Mouse (Mus musculus) heart, embryonic 12.5 days (tissue): Measurements from ENCODE around the gene Thap8. TPM values are rescaled to one million over a fixed set of nuclear protein-coding genes. Genes with fewer than 3 reads are reported as not detected.

Experiments
- ATAC-seq: fragments of 200-750 bp; cut with Nextera tagmentation; 2 replicates; pipeline ENCODE4 v1.8.0; 2017; ENCODE audit warnings: moderate TSS enrichment, moderate library complexity; ENCODE audit not compliant: insufficient number of reproducible peaks, low FRiP score
- H3K27ac ChIP-seq: fragments of 300-500 bp; sonication (generic); 2 replicates; pipeline ENCODE4 v1.5.1; 2016; ENCODE audit warnings: mild to moderate bottlenecking, moderate library complexity; ENCODE audit not compliant: poor library complexity, severe bottlenecking
- H3K27me3 ChIP-seq: fragments of 300-500 bp; sonication (generic); replicated peaks from 2 replicates; pipeline ENCODE4 v1.6.1; 2016; ENCODE audit warnings: mild to moderate bottlenecking, moderate library complexity
- H3K36me3 ChIP-seq: fragments of 300-500 bp; sonication (generic); 2 replicates; pipeline ENCODE4 v1.6.1; 2016; ENCODE audit warnings: mild to moderate bottlenecking, moderate library complexity
- H3K4me1 ChIP-seq: fragments of 300-500 bp; sonication (generic); replicated peaks from 2 replicates; pipeline ENCODE4 v1.6.1; 2016; ENCODE audit warnings: mild to moderate bottlenecking
- H3K4me2 ChIP-seq: fragments of 300-500 bp; sonication (generic); 2 replicates; pipeline ENCODE4 v1.6.1; 2016; ENCODE audit warnings: mild to moderate bottlenecking, moderate library complexity
- H3K4me3 ChIP-seq: fragments of 300-500 bp; sonication (generic); 2 replicates; pipeline ENCODE4 v1.5.1; 2016; ENCODE audit warnings: mild to moderate bottlenecking
- H3K9ac ChIP-seq: fragments of 300-500 bp; sonication (generic); 2 replicates; pipeline ENCODE4 v1.6.1; 2016; ENCODE audit warnings: mild to moderate bottlenecking, moderate library complexity
- H3K9me3 ChIP-seq: fragments of 300-500 bp; sonication (generic); replicated peaks from 2 replicates; pipeline ENCODE4 v1.6.1; 2016; ENCODE audit warnings: mild to moderate bottlenecking, moderate library complexity
- WGBS: fragments of 180-500 bp; shearing (Covaris S2); methylation state at CpG from one replicate; pipeline ENCODE4 v1.1.7; 2016; 5-methylcytosine and 5-hydroxymethylcytosine counted together
- polyA plus RNA-seq: library from polyadenylated mRNA; unstranded; fragments of >200 nt; fragmentation: Nextera tagmentation; extraction: Ambion mirVana; gene quantifications from 2 replicates; pipeline ENCODE4 v1.2.1, GENCODE M21; 2016

Gene Thap8
- polyA plus RNA-seq, 1 experiment from 2014 or later = 0.32 TPM

GRCm38 (mm10) chr7:30332622-30333259 is 52.8 kb downstream of the Thap8 start:
- Histone ChIP-seq H3K9ac (no peak overlapping the region), H3K36me3 (no peaks in the 10 kb centered on the region), H3K27ac (peak overlapping the region; percentile 87), H3K4me3 (no peak overlapping the region), H3K4me1 (peaks cover 34% of the 10 kb centered on the region), H3K9me3 (no peaks in the 10 kb centered on the region), H3K4me2 (peak overlapping the region; percentile 33; the same call in 1 of the 2 replicates), H3K27me3 (peaks cover 15% of the 10 kb centered on the region)
- no peak for ATAC-seq
- 57% methylated on average over 18 of the region's 18 CpGs for WGBS

GRCm38 (mm10) chr7:30333436-30333835 is 53.5 kb downstream of the Thap8 start:
- Histone ChIP-seq H3K4me2 (peak overlapping the region; percentile 33; the same call in 1 of the 2 replicates), H3K27ac (peak overlapping the region; percentile 87)
- ATAC-seq = peak; percentile 71; the same call in 1 of the 2 replicates

GRCm38 (mm10) chr7:30334563-30334962 is 54.7 kb downstream of the Thap8 start:
- ATAC-seq = no peak
- WGBS = 54% methylated on average over 5 of the region's 5 CpGs
- H3K9ac ChIP-seq = no peak overlapping the region
- H3K4me3 ChIP-seq = no peak overlapping the region
- no peak overlapping the region for H3K27ac ChIP-seq
- H3K27me3 ChIP-seq = peaks cover 27% of the 10 kb centered on the region
- H3K9me3 ChIP-seq = no peaks in the 10 kb centered on the region
- peaks cover 34% of the 10 kb centered on the region for H3K4me1 ChIP-seq
- H3K4me2 ChIP-seq = no peak overlapping the region
- no peaks in the 10 kb centered on the region for H3K36me3 ChIP-seq

More at GRCm38 (mm10) chr7:30333436-30333835, 53.5 kb downstream of the Thap8 start:
- no peak overlapping the region for H3K4me3 ChIP-seq
- H3K9me3 ChIP-seq = no peaks in the 10 kb centered on the region
- peaks cover 16% of the 10 kb centered on the region for H3K27me3 ChIP-seq
- 5% methylated on average over 4 of the region's 4 CpGs for WGBS
- peaks cover 34% of the 10 kb centered on the region for H3K4me1 ChIP-seq
- no peaks in the 10 kb centered on the region for H3K36me3 ChIP-seq
- no peak overlapping the region for H3K9ac ChIP-seq

- no peak for ATAC-seq
- H3K9me3 ChIP-seq = no peaks in the 10 kb centered on the region
- H3K36me3 ChIP-seq = no peaks in the 10 kb centered on the region
- H3K27ac ChIP-seq = no peak overlapping the region
- no peak overlapping the region for H3K4me2 ChIP-seq
- no peak overlapping the region for H3K9ac ChIP-seq
- H3K4me1 ChIP-seq = peaks cover 34% of the 10 kb centered on the region
- H3K4me3 ChIP-seq = no peak overlapping the region
- 71% methylated on average over 6 of the region's 6 CpGs for WGBS
- peaks cover 30% of the 10 kb centered on the region for H3K27me3 ChIP-seq
Measured at GRCm38 (mm10) chr7:30335688-30336087, 55.8 kb downstream of the Thap8 start.

- 0 out of 2 replicates have a peak, but pooled peaks have one; percentile 34 for ATAC-seq
- peaks cover 33% of the 10 kb centered on the region for H3K4me1 ChIP-seq
- no peak overlapping the region for H3K4me2 ChIP-seq
- no peaks in the 10 kb centered on the region for H3K36me3 ChIP-seq
- no peak overlapping the region for H3K9ac ChIP-seq
- WGBS = 4% methylated on average over 9 of the region's 9 CpGs
- H3K27me3 ChIP-seq = peaks cover 30% of the 10 kb centered on the region
- H3K27ac ChIP-seq = no peak overlapping the region
- H3K9me3 ChIP-seq = no peaks in the 10 kb centered on the region
- no peak overlapping the region for H3K4me3 ChIP-seq
Measured at GRCm38 (mm10) chr7:30336384-30336783, 56.5 kb downstream of the Thap8 start.

- ATAC-seq = no peak
- Histone ChIP-seq H3K9me3 (no peaks in the 10 kb centered on the region), H3K27me3 (peaks cover 50% of the 10 kb centered on the region), H3K4me2 (no peak overlapping the region), H3K4me3 (no peak overlapping the region), H3K27ac (no peak overlapping the region), H3K9ac (no peak overlapping the region), H3K36me3 (no peaks in the 10 kb centered on the region), H3K4me1 (peaks cover 2% of the 10 kb centered on the region)
- WGBS = 60% methylated on average over 5 of the region's 5 CpGs
Measured at GRCm38 (mm10) chr7:30339432-30340109, 59.7 kb downstream of the Thap8 start.

Other genes with a start within 250 kb of the Thap8 start
- gene Zfp14, start 228.7 kb upstream of the Thap8 start, polyA plus RNA-seq = 3.1 and 3.4 TPM in 2 replicates
- 2.5 and 2.9 TPM in 2 replicates for gene Zfp82, start 207.2 kb upstream of the Thap8 start, polyA plus RNA-seq
- 1.5 and 1.7 TPM in 2 replicates for gene Gm26920, start 189.7 kb upstream of the Thap8 start, polyA plus RNA-seq
- 5.8 and 6.1 TPM in 2 replicates for gene Zfp566, start 189.6 kb upstream of the Thap8 start, polyA plus RNA-seq
- gene Zfp260, start 185.3 kb upstream of the Thap8 start, polyA plus RNA-seq = 90.8 and 93.5 TPM in 2 replicates
- 11.6 TPM in 2 replicates for gene Zfp382, start 158.2 kb upstream of the Thap8 start, polyA plus RNA-seq
- gene Zfp146, start 110.3 kb upstream of the Thap8 start, polyA plus RNA-seq = 10.5 TPM in 2 replicates
- gene Cox7a1, start 96.0 kb upstream of the Thap8 start, polyA plus RNA-seq = 300 and 306 TPM in 2 replicates
- 77.0 and 83.4 TPM in 2 replicates for gene Capns1, start 81.3 kb upstream of the Thap8 start, polyA plus RNA-seq
- 101 and 105 TPM in 2 replicates for gene Polr2i, start 48.1 kb upstream of the Thap8 start, polyA plus RNA-seq
- gene Tbcb, start 47.8 kb upstream of the Thap8 start, polyA plus RNA-seq = 155 and 162 TPM in 2 replicates
- gene Ovol3, start 44.4 kb upstream of the Thap8 start, polyA plus RNA-seq = not detected in 2 replicates
- gene Wdr62, start 325 bp downstream of the Thap8 start, polyA plus RNA-seq = 9.3 and 9.9 TPM in 2 replicates
- 17.2 and 20.2 TPM in 2 replicates for gene Clip3, start 11.6 kb downstream of the Thap8 start, polyA plus RNA-seq
- gene Alkbh6, start 28.6 kb downstream of the Thap8 start, polyA plus RNA-seq = 56.8 and 59.0 TPM in 2 replicates
- 18.4 and 19.5 TPM in 2 replicates for gene Syne4, start 34.7 kb downstream of the Thap8 start, polyA plus RNA-seq
- gene E130208F15Rik, start 41.6 kb downstream of the Thap8 start, polyA plus RNA-seq = 1.7 and 2.9 TPM in 2 replicates
- gene Sdhaf1, start 43.8 kb downstream of the Thap8 start, polyA plus RNA-seq = 16.7 and 17.0 TPM in 2 replicates
- 2.3 and 2.8 TPM in 2 replicates for gene Lrfn3, start 82.7 kb downstream of the Thap8 start, polyA plus RNA-seq
- gene Tyrobp, start 133.7 kb downstream of the Thap8 start, polyA plus RNA-seq = 9.5 and 9.8 TPM in 2 replicates
- gene Hcst, start 139.8 kb downstream of the Thap8 start, polyA plus RNA-seq = 1.1 TPM in 1 of 2 replicates, not detected in the other
- gene Nfkbid, start 141.6 kb downstream of the Thap8 start, polyA plus RNA-seq = 0.95 and 1.3 TPM in 2 replicates
- gene Aplp1, start 165.4 kb downstream of the Thap8 start, polyA plus RNA-seq = 41.6 and 43.4 TPM in 2 replicates
- 1.1 and 1.3 TPM in 2 replicates for gene Kirrel2, start 177.6 kb downstream of the Thap8 start, polyA plus RNA-seq
- 0.06 and 0.23 TPM in 2 replicates for gene Nphs1, start 178.2 kb downstream of the Thap8 start, polyA plus RNA-seq
- gene Prodh2, start 213.5 kb downstream of the Thap8 start, polyA plus RNA-seq = 1.00 TPM in 1 of 2 replicates, not detected in the other